19 mouse cellular contexts compared by ENCODE assay signal in the genomic region with DNA sequence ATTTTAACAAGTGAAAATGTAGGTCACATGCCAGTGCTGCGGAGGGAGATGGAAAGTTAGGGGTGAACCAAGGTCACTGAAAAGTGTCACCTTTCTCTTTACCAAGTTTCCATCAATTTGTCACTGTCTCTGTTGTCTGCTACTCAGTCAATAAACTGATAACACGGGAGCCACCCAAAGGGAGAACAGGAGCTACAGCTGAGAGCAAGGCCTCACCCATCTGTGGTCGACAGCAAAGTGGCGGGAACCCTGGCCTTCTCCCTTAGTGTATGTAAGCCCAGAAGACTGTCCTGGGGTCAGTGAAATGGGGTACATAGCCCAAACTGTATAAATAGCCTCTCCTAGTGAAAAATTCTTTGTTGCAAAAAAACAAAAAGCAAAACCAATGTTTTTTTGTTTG. TPM values are rescaled to one million over a fixed set of nuclear protein-coding genes. Genes with fewer than 3 reads are reported as not detected.
"Had no signal": no experiment of that assay in that cellular context is flagged by ENCODE, and none has a peak within 500 bp of the region (broad histone marks: within the 10 kb centered on the region; RNA-seq: fewer than 3 reads in every experiment).

No protein-coding gene starts in this region.

- H3K36me3 ChIP-seq: kidney, embryonic 15.5 days; limb, embryonic 12.5 days; lung, embryonic 15.5 days; midbrain, embryonic 10.5 days; midbrain, embryonic 15.5 days; neural tube, embryonic 12.5 days had no signal

- H3K4me1 ChIP-seq: neural tube, embryonic 12.5 days had no signal

- H3K27ac ChIP-seq: kidney, embryonic 15.5 days; limb, embryonic 12.5 days; lung, embryonic 15.5 days; midbrain, embryonic 10.5 days; midbrain, embryonic 15.5 days; neural tube, embryonic 12.5 days; stomach, postnatal 0 days had no signal

- ATAC-seq: intestine, embryonic 16.5 days; midbrain, embryonic 15.5 days had no signal

- H3K27me3 ChIP-seq: kidney, embryonic 15.5 days; lung, embryonic 15.5 days; midbrain, embryonic 15.5 days; neural tube, embryonic 12.5 days had no signal

- H3K4me3 ChIP-seq: kidney, embryonic 15.5 days; limb, embryonic 12.5 days; lung, embryonic 15.5 days; midbrain, embryonic 10.5 days; midbrain, embryonic 15.5 days; neural tube, embryonic 12.5 days had no signal

- H3K9me3 ChIP-seq: kidney, embryonic 15.5 days; limb, embryonic 12.5 days; lung, embryonic 15.5 days; midbrain, embryonic 10.5 days; midbrain, embryonic 15.5 days; neural tube, embryonic 12.5 days had no signal

- H3K4me2 ChIP-seq: kidney, embryonic 15.5 days; limb, embryonic 12.5 days; lung, embryonic 15.5 days; midbrain, embryonic 15.5 days; neural tube, embryonic 12.5 days had no signal

- H3K9ac ChIP-seq: kidney, embryonic 15.5 days; limb, embryonic 12.5 days; lung, embryonic 15.5 days; midbrain, embryonic 15.5 days; neural tube, embryonic 12.5 days had no signal

- DNase-seq: kidney, adult 2 months; kidney, postnatal 36 days; layer of hippocampus, adult 9-11 months; layer of hippocampus, postnatal 36 days; thymus, postnatal 4 days had no signal

RNA-seq across cellular contexts. Expression of a gene that starts 34.9 kb away (rescaled TPM):
- total RNA-seq: layer of hippocampus, postnatal 36 days had no signal
- polyA plus RNA-seq: midbrain, embryonic 10.5 days had no signal

RNA-seq across cellular contexts. Expression of a gene that starts 44.2 kb away (rescaled TPM):
- total RNA-seq: layer of hippocampus, adult 18-20 months; layer of hippocampus, postnatal 36 days; left cerebral cortex, adult 8-10 months; left cerebral cortex, postnatal 36 days; liver, adult 2 months; monocyte, adult 5-6 weeks; neutrophil, adult 5-6 weeks had no signal
- polyA plus RNA-seq: intestine, embryonic 16.5 days; kidney, adult 2 months; kidney, embryonic 15.5 days; limb, embryonic 12.5 days; liver, adult 2 months; lung, embryonic 15.5 days; midbrain, embryonic 10.5 days; midbrain, embryonic 15.5 days; neural tube, embryonic 12.5 days; stomach, postnatal 0 days had no signal

RNA-seq across cellular contexts. Expression of a gene that starts 50.6 kb away (rescaled TPM):
- total RNA-seq: layer of hippocampus, adult 18-20 months; layer of hippocampus, postnatal 36 days; left cerebral cortex, adult 8-10 months; left cerebral cortex, postnatal 36 days; liver, adult 2 months; monocyte, adult 5-6 weeks; neutrophil, adult 5-6 weeks had no signal
- polyA plus RNA-seq: intestine, embryonic 16.5 days; kidney, adult 2 months; kidney, embryonic 15.5 days; limb, embryonic 12.5 days; liver, adult 2 months; lung, embryonic 15.5 days; midbrain, embryonic 10.5 days; midbrain, embryonic 15.5 days; neural tube, embryonic 12.5 days; stomach, postnatal 0 days had no signal
